Mouse (Mus musculus) cerebellum, adult (tissue): ENCODE data around the gene Uchl4.
"Not testable (repeated sequence)": the region's sequence is repeated elsewhere in the genome, so short reads cannot be mapped to it uniquely, and the experiment has no call there.

Source experiments
- ATAC-seq: cut with Nextera tagmentation; 2 replicates; pipeline ENCODE4 v1.9.2; 2017; ENCODE audit warnings: mild to moderate bottlenecking, moderate library complexity, mixed read lengths; ENCODE audit not compliant: insufficient number of reproducible peaks, low FRiP score, low TSS enrichment

Uchl4 gene

GRCm38 (mm10) chr9:64228972-64229371, 6.0 kb upstream of the Uchl4 start:
- ATAC-seq = no peak

GRCm38 (mm10) chr9:64231171-64231570, 3.8 kb upstream of the Uchl4 start:
- ATAC-seq = no peak

GRCm38 (mm10) chr9:64231674-64232073, 3.3 kb upstream of the Uchl4 start:
- ATAC-seq = no peak

- no peak for ATAC-seq
Measured at GRCm38 (mm10) chr9:64232257-64232957, 2.6 kb upstream of the Uchl4 start.

GRCm38 (mm10) chr9:64233656-64234055, 1.3 kb upstream of the Uchl4 start:
- ATAC-seq = no peak

- no peak for ATAC-seq
Measured at GRCm38 (mm10) chr9:64236056-64236455, 1.1 kb downstream of the Uchl4 start.

GRCm38 (mm10) chr9:64240116-64240515, 5.1 kb downstream of the Uchl4 start:
- ATAC-seq = no peak

- ATAC-seq = no peak
Measured at GRCm38 (mm10) chr9:64240681-64241080, 5.7 kb downstream of the Uchl4 start.

- ATAC-seq = no peak
Measured at GRCm38 (mm10) chr9:64242381-64242831, 7.4 kb downstream of the Uchl4 start.

GRCm38 (mm10) chr9:64249371-64249770, 14.4 kb downstream of the Uchl4 start:
- no peak for ATAC-seq

- no peak for ATAC-seq
Measured at GRCm38 (mm10) chr9:64250111-64250730, 15.2 kb downstream of the Uchl4 start.

GRCm38 (mm10) chr9:64252591-64253020, 17.6 kb downstream of the Uchl4 start:
- ATAC-seq = no peak

GRCm38 (mm10) chr9:64253021-64253904, 18.3 kb downstream of the Uchl4 start, which contains the start of gene Map2k1:
Map2k1 (minus strand) TSS chr9:64253631.
- ATAC-seq = peak; percentile 97

GRCm38 (mm10) chr9:64255422-64255821, 20.4 kb downstream of the Uchl4 start:
- no peak for ATAC-seq

GRCm38 (mm10) chr9:64256204-64256603, 21.2 kb downstream of the Uchl4 start:
- no peak for ATAC-seq

- ATAC-seq = no peak
Measured at GRCm38 (mm10) chr9:64259906-64260305, 24.9 kb downstream of the Uchl4 start.

- no peak for ATAC-seq
Measured at GRCm38 (mm10) chr9:64261023-64261422, 26.0 kb downstream of the Uchl4 start.

- ATAC-seq = no peak
Measured at GRCm38 (mm10) chr9:64264813-64265212, 29.8 kb downstream of the Uchl4 start.

GRCm38 (mm10) chr9:64267231-64267630, 32.2 kb downstream of the Uchl4 start:
- no peak for ATAC-seq

- ATAC-seq = no peak
Measured at GRCm38 (mm10) chr9:64268196-64268595, 33.2 kb downstream of the Uchl4 start.

GRCm38 (mm10) chr9:64268836-64269235, 33.8 kb downstream of the Uchl4 start:
- ATAC-seq = not testable (repeated sequence)
